Mouse (Mus musculus): ENCODE data around the gene Dclre1b. TPM values are rescaled to one million over a fixed set of nuclear protein-coding genes. Genes with fewer than 3 reads are reported as not detected.
A peak's percentile ranks its signal among the peaks of the same experiment; 100 is the strongest.

Gene Dclre1b
- total RNA-seq, 4 experiments from 2014 or later, result 5.3 to 9.6 (median 7.2) TPM

DNA sequence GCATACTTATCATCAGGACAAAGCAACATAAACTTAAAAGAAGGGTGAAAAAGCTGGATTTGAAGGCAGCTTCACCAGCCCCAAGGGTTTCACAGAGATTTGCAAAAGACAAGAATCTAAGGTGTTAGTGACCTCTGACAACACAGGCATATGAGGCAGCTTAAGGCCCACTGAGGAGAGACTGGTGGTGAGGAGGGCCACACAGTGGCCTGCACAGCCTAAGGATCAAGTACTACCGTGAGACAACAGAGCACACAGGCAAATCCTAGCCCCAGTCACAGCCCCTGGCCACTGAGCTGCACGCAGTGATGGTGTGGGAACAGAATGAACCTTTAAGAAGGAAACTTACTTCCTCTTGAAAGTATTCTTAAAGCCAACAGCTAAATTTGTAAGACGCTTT, 35.7 kb downstream of the Dclre1b start:
- DNase-seq (ENCODE audit: low spot score), result no peak

DNA sequence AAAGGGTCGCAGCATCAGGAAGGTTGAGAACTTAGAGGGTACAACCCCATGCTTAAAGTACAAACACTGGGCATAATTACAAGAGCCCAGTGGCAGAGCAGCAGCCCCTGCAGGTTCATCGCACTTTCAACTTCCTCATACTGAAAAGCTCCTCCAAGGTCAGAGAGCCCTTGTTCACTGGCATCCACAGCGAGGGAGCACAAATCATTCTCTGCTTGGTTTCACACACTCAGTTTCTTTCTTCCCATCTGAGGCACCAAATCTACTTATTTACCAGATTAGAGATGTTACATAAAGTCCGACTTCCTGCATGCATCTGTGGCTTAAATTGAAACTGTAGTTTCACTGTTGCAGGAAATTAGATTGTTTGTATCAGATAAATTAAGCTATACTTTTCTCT, 36.4 kb downstream of the Dclre1b start:
- DNase-seq (ENCODE audit: low spot score), result no peak

DNA sequence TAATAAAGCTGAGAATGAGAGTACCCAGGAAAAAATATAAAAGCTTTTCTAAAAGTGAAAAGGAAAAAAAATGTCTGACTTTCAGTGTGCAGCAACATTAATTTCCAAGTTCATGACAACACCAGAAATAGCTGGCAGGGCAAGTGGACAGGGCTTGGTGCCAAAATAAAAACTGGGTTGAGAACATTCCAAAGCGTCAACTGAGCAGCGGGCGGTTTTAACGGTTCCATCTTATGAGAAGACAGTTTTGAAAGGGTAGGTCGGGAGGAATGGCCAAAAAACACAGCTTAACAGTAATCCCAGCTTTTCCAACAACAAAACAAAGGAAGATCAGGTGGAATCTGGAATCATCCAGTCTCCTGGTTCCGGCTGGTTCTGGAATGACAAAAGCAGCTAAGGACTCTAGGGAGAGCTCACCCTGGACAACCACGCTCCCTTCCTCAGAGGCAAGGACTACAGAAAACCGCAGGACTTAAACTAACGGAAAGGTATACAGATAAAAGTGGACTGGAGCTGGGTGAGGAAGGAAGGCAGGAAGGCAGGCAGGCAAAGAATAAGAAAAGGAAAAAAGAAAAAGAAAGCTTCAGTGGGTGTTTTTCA, 37.6 kb downstream of the Dclre1b start:
- peak; percentile 87 for DNase-seq (ENCODE audit: low spot score)

DNA sequence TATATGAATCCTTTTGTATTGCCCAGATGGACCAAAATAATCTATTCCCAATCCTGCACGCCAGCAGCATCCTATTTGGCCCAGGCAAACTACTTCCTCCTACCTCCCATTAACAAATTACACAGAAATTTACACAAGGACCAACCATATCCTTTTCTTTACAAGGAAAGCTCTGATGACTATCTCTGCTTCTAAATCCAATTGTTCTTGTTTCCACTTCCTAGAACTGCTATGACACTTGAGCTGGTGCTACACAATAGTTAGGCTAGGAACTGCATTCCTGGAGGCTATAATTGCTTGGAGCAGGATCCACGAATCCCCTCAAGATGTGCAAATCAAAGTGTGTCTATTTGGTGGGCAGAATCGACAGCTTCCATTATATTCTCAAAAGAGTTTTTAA, 42.5 kb downstream of the Dclre1b start:
- peak; percentile 44 for DNase-seq (ENCODE audit: low spot score)

DNA sequence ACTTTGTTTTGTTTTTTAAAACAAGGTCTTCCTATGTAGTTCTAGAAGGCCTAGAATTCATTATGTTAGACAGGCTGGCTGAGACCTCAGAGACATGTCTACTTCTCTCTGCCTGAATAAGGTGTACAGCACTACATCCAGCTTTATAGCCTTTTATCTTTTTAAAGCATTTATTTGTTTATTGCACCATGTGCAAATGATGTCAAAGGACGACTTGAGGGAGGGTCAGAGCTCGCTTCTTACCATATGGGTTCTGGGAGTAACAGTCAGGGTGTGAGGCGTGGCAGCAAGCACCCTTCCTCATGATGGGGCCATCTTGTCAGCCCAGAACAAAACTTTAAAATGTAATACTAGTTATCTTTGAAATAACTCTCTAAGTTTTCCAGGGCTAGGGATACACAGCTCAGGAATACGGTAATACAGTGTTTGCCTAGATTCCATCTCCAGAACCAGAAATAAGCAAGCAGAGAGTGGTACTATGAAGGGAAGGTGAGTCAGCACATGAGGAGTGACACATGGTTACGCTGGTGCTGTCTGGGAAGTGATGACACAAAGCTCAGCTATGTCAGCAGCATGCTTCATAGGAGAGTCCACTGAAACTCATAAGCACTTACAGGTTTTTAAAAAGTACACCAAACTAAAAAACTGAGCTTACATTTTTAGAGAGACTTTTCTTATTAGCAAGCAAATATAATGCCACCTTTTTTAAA, 49.8 kb downstream of the Dclre1b start:
- no peak for DNase-seq (ENCODE audit: low spot score)

DNA sequence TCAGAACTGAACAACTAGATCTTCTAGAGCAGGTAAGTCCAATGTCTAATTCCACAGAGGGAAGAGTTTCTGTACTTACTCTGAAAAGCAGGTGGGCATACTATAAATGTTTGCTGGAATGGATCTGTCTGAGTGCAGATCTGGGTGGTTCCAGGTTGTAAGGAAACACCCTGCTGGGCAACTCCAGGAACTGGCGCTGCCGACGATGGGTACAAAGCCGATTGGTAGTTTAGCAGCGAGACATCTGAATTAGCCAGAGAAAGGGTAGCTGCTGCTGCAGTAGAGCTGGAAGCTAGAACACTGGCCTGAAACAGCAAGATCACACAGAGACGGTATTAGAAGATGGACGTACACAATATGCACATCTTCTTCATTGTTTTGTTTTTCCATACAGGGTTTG, 50.8 kb downstream of the Dclre1b start:
- no peak for DNase-seq (ENCODE audit: low spot score)

DNA sequence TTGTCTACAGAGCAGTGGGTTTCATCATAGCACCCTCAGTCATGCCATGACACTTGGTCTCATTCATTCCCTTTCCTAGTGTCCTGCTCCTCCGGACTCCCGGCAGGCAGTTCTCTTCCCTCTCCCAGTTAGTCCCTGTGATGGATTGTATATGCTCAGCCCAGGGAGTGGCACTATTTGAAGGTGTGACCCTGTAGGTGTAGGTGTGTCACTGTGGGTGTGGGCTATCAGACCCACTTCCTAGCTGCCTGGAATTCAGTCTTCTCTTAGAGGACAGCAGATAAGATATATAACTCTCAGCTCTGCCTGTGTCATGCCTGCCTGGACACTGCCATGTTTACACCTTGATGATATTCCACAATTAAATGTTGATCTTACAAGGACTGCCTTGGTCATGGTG, 52.3 kb downstream of the Dclre1b start:
- no peak for DNase-seq (ENCODE audit: low spot score)

DNA sequence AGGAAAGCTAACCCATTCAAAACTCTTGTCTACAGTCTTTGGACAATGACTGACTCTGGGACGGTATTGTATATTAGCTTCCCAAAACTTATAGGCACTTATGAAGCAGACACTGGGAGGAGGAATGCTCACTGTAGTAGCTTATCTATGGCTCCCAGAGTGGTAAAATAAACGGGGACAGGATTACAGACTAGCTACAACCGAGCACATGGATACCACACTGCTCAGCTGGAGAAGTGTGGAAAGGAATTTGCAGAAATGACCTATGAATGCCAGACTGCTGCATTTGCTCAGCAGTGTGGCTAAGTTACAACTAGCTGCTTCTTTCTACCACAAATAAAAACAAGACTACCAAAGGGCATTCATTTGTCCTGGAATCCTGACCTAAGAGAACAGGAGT, 53.9 kb downstream of the Dclre1b start:
- no peak for DNase-seq (ENCODE audit: low spot score)

DNA sequence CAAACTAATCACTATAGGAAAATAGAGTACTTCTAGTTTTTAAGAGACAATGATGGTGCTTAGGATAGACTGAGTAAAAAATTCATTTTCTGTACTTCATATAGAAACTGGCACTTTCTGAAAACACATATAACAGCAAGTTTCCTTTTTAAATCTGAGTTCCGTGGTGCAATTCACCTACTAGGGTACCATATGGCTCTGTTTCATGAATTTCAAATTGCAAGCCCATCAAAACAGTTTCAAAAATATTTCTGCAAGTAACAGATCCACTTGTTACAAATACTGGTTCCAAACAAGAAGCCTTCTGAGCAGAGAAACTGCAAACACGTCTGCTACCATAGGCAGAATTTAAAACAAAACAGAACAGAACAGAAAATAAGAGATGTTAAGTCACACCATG, 57.7 kb downstream of the Dclre1b start:
- DNase-seq (ENCODE audit: low spot score), result no peak

Other genes with a start within 250 kb of the Dclre1b start
- not detected for gene Syt6, start 234.2 kb downstream of the Dclre1b start, total RNA-seq (2022)
- 1 to 10 TPM in 2 of 4 experiments, not detected in 2; 2.1 to 3.1 TPM for gene Atg4a-ps, start 163.4 kb downstream of the Dclre1b start, total RNA-seq (2022)
- gene Olfml3, start 71.4 kb downstream of the Dclre1b start, total RNA-seq (2022), result 1 to 10 TPM; 4.4 to 5.2 (median 5.0) TPM
- gene Gm10964, start 70.1 kb downstream of the Dclre1b start, total RNA-seq (2022), result not detected
- gene Hipk1, start 17.9 kb downstream of the Dclre1b start, total RNA-seq (2022), result 100 to 1,000 TPM in 1 of 4 experiments, 10 to 100 TPM in 3; 83.0 to 105 (median 93.9) TPM
- 10 to 100 TPM; 14.0 to 16.6 (median 15.9) TPM for gene Ap4b1, start 76 bp upstream of the Dclre1b start, total RNA-seq (2022)
- gene Gm43064, start 129 bp upstream of the Dclre1b start, total RNA-seq (2022), result not detected
- not detected for gene Bcl2l15, start 23.2 kb upstream of the Dclre1b start, total RNA-seq (2022)
- gene Ptpn22, start 50.4 kb upstream of the Dclre1b start, total RNA-seq (2022), result under 1 TPM; 0.24 to 0.92 (median 0.50) TPM
- gene Rsbn1, start 104.7 kb upstream of the Dclre1b start, total RNA-seq (2022), result 1 to 10 TPM; 5.6 to 8.1 (median 7.0) TPM
- 1 to 10 TPM; 4.9 to 6.9 (median 6.4) TPM for gene Phtf1, start 158.7 kb upstream of the Dclre1b start, total RNA-seq (2022)